Mouse (Mus musculus): ENCODE measurements around the gene Hk1. TPM values are rescaled to one million over a fixed set of nuclear protein-coding genes. Genes with fewer than 3 reads are reported as not detected.

The Hk1 gene
- total RNA-seq, 2 experiments from 2014 or later, result 130 to 269 TPM

DNA sequence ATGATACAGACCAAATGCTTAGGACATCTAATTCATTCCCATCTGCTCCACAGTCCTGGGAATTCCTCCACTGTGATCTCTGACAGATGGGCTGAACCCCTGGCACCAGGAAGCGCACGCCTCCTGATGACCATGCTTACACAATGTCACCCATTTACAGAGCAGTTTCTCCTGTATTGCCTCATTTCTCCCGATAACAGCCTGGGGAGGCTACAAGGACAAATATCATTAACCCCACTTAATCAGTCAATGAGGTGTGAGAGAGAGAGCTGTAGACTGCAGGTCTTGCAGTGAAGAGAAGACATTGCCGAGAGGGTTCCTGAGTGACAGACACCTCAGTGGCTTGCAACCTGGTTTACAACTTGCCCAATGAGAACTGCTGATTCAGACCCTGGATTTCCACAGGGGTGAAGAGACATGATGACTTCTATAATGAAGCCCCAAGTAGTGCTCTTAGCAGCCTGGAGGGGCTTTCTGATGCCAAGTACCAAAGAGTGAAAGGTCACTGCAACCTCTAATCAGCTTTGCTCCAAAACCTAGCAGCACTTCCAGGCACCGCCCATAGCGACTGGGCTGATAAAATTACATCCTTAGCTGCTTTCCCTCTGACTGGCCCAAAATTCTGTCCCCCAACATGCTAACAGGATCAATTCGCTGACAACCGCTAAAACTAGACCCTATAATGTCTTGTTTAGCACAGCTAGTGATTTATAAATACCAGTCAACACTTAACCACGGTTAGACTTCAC lies 35.5 kb downstream of the Hk1 start:
- ATAC-seq (replicated peaks; ENCODE audit: low FRiP score, poor library complexity, severe bottlenecking), result no peak

DNA sequence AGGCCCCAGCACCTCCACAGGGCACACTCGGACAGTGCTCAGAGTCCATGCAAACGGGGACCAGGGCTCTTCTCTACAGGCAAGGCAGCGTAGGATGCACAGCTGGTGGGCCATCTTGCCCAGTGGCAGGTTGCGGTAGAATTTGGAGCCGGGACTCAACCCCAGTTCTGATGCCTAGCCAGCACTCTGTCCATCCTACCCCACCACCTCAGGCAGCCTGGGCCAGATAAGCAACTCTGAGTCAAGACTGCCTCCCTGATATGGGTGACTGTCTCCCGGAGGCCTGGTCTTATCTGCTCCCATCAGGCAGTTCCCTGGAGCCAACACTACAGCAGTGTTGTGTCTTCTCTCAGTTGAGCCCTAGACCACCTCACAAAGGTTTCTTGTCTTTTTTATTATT lies 37.2 kb downstream of the Hk1 start:
- ATAC-seq (replicated peaks; ENCODE audit: low FRiP score, poor library complexity, severe bottlenecking), result peak; percentile 58

DNA sequence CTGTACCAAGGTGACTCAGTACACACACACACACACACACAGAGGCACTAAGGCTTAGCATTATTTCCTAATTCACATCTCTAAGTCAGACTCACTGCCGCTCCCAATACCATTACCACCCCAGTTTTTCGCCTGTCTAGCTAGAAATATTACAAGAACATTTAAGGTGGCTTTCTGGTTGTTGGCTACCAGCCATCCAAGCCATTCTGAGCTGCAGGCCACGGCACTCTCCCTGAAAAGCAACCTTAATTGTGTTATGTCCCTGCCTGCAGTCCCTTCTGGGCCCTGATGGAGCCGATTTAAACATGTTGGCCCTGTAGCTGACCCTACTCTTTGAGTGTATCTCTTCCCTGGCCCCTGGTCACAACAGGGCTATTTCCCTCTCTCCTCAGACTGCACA lies 37.8 kb downstream of the Hk1 start:
- ATAC-seq (replicated peaks; ENCODE audit: low FRiP score, poor library complexity, severe bottlenecking), result no peak

DNA sequence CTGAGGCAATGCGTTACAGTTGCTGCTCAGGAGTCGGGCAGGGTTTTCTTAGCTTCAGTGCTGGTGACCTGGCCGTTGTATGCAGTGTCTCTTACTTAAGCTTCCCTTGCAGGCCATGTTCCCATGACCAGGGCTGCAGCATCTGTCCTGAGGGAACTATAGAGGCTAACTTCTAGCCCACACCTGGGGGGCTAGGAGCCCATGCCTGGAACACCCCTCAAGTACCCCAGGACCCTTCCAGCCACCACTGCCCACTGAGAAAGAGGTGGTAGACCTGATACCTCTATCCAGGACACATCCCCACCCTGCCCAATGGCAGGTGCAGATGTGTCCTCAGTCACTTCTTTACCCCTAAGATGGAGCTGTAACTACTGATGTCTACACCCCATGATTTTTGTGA lies 38.7 kb downstream of the Hk1 start:
- no peak for ATAC-seq (replicated peaks; ENCODE audit: low FRiP score, poor library complexity, severe bottlenecking)

DNA sequence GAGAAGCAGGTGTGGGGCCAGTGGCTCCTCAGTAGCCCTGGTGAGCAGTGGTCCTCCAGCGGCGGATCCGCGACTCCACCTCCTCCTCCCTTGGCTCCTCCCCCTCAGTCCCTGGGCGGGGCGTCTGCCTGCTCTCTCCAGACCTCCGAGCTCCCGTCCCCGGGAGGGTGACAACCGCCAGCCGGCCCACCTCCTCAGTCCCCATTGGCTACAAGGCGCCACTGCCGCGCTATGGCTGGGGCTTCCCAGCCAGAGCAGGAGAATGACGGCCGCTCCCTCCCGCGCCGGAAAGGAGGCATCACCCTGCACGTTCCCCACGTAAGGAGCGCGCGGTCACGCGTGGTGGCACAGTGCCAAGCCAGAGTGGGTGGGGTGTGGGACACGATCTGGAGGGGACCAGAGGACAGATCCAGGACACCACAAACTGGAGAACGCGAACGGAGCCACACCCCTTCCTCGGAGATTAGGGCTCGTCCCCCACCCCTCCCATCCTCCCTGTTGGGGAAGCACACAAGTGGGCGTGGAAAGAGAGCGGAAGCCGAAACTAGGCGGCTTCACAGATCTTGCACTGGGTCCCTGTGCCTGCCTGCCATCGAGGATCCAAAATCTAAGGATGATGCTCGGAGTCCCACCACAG lies 39.5 kb downstream of the Hk1 start:
- ATAC-seq (replicated peaks; ENCODE audit: low FRiP score, poor library complexity, severe bottlenecking), result peak; percentile 73

DNA sequence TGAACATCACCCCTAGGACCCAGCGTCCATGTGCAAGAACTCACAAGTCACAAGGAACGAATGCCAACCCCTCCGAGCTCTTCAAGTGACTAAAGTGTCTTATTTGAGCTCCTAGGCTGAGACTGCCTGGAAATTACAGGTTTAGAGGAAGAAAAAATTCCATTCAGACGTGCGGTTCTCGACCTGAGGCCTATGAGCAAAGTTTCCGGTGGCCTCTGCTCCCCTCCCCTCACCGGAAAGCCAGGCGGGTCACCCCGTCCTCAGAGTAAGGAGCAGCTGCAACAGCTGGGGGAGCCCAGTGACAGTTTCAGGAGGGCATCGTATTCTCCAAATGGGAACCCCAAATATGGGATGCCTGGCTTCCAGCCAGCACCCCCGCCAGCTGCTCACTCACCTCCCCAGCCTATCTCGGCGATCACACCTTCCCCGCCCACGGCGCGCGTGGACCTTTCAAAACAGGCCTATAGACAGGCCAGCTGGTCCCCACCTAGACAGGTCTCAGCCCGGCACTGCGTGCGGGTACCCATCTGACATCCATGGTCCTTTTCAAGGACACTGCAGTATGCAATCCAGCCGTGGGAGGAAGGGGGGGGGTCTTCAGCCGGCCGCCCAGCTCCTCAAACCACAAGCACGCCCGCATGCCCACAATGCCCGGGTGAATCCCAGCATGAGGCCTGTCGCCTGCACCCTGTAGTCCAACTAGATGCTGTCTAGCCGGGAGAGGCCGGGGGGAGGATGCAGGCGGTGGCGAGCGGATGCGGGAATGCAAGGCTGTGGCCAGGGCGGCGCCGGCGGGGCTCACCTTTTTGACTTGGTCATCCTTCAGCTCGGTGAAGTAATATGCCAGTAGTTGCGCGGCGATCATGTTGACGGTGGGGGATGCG lies 40.3 kb downstream of the Hk1 start:
- ATAC-seq (replicated peaks; ENCODE audit: low FRiP score, poor library complexity, severe bottlenecking), result peak; percentile 5

DNA sequence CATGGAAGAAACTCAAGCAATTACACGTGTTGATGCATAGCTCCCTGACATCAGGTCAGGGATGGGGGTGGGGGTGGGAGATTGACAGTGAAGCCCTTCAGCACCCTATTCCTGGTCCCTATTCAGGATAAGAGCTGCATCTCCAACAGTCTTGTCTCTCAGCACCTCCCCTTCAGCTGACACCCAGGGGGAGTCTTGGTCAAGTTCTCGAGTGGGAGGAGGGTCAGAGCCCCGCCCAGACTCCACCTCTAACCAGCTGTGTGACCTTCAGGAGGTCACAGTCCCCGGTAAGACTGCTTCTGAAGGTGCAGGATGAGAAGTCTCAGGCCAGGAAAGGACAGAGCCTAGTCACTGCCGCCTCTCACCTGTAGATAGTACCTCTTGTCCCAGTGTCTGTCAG lies 41.1 kb downstream of the Hk1 start:
- 0 out of 2 replicates have a peak, but pooled peaks have one; percentile 9 for ATAC-seq (replicated peaks; ENCODE audit: low FRiP score, poor library complexity, severe bottlenecking)

DNA sequence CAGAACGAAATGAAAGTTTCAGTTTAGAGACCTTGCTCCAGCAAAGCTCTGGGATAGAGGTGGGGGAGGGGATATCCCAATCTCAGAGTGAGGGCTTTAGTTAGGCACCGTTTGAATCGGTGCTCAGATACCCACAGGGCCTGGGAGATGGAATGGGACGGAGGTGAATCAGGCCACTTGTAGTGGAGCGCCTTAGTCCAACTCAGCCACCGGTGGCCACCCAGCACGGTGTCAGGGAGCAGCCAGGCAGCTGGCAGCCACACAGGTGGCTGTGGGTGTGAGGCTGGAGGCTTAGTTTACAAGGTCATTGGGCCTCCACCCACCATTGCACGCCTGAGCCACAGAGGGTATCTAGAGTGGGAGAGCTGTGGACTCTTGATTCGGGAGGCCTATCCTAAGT lies 41.5 kb downstream of the Hk1 start:
- no peak for ATAC-seq (replicated peaks; ENCODE audit: low FRiP score, poor library complexity, severe bottlenecking)

DNA sequence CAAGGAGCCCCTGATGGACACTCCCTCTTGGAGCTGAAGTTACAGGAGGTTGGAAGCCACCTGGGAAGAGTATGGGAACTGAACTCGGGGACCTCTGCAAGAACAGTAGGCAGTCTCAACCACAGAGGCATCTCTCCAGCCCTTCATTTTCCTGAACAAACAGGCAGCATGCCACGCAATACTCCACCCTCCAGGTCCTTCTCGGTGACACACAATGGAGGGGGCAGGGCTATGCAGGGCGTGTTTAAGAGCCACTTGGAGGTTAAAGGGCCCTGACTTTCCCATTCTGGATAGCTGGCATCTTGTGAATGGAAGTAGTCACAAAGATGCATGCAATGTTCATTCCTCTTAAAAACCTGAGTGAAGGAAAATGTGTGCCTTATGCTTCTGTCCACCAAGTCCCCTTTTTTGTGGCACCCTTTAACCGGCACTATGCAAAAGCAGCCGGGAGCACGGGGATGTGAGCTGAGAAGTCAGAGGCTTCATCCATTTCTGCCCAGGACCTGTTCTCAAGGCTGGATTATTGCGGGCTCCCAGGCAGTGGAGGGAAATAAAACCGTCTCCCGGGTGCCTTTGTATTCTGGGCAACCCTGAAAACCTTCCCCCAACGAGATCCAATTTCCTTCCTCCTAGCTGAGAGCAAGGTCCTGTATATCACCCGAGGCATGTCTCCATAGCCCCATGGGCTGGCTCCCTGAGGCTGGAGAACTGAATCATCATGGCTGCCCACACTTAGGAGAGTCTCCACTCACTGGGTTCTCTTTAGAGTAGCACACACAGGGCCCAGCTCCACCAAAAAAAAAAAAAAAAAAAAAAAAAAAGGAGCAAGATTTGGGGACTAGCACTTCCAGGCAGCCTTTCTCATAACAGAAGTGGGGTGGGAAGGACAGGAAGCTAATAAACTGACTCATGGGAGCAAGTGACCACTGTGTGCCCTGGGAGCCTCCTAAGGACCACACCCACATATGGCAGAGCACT lies 42.8 kb downstream of the Hk1 start:
- ATAC-seq (replicated peaks; ENCODE audit: low FRiP score, poor library complexity, severe bottlenecking), result no peak

DNA sequence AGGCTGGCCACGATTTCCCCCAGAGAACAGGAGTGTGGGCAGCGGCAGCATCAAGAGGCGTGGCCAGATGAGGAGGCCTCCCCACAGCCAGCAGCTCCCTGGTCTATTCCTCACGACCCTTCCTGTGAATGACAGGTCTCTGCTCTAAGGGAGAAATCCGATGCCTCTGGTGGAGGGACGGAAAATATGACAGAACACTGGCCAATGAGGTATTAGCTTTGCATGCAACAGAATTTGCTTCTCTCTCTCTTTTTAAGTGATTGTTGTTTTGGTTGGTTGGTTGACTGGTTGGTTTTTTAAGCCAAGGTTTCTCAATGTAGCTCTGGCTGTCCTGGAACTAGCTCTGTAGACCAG lies 44.3 kb downstream of the Hk1 start:
- no peak for ATAC-seq (replicated peaks; ENCODE audit: low FRiP score, poor library complexity, severe bottlenecking)

DNA sequence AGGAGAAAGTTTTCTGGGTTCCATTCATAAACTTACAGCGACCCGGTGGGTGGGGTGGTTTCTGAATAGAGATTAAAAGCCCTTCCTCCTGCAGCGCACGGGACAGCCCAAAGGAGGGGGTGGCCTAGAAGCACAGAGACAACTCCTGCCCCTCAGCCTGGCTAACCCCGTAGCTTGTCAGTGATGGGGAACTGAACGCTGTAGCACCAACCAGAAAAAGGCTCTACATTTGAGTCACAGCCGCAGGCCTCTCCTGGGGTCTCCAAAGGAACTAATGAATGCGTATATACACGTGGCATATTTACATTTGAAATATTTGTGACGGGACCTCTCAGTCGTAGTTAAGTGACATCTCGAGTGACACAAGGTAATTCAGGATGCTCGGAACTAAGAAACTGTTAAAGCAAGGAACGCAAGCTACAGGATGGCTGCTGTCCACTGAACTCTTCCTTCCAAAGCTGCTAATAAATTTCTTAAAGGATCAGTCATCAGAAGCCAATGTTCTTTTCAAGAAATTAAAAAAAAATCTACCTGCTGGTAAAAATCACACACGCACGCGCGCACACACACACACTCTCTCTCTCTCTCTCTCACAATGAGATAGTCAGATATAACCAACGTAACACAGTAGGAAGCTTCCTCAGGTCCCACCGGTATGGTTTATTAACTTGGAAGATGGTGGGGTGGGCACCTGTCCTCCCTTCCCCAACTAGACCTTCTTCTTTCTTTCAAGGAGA lies 44.9 kb downstream of the Hk1 start:
- ATAC-seq (replicated peaks; ENCODE audit: low FRiP score, poor library complexity, severe bottlenecking), result no peak

DNA sequence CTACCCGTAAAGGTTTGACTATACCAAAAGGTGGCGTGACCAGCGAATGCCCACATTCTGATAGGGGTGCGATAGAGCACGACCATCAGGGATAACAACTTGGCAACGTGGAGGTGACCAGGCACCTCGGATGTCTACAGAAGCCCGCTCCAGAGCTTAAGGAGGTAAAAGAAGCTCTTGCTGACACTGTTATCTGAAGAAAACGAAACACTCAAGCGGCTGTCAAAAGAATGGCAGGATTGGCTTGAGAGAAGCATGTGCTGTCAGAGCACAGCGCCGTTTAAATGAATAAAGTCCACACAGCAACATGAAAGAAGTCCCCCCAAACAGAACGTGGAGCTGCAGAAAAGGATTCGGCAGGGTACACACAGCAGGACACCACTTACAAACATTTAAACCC lies 46.4 kb downstream of the Hk1 start:
- ATAC-seq (replicated peaks; ENCODE audit: low FRiP score, poor library complexity, severe bottlenecking), result 0 out of 2 replicates have a peak, but pooled peaks have one; percentile 2

DNA sequence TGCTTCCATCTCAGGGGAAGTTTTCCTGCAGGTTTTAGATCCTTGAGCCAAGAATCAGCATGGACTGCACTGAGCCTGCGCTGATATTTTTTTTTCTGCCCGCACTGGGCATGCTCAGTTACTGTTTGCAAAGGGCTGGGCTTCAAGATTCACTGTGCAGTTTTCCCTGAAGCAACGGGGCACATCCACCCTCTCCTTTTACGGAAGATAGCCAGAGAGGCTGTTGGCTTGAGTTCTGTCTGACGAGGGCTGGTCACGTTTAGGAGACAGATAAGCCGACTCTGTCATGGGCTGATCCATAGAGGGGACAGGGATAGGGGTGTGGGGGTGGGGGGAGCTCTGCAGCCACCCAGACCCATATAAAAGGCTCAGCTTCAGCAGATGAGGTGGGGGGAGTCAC lies 47.2 kb downstream of the Hk1 start:
- ATAC-seq (replicated peaks; ENCODE audit: low FRiP score, poor library complexity, severe bottlenecking), result peak; percentile 80

DNA sequence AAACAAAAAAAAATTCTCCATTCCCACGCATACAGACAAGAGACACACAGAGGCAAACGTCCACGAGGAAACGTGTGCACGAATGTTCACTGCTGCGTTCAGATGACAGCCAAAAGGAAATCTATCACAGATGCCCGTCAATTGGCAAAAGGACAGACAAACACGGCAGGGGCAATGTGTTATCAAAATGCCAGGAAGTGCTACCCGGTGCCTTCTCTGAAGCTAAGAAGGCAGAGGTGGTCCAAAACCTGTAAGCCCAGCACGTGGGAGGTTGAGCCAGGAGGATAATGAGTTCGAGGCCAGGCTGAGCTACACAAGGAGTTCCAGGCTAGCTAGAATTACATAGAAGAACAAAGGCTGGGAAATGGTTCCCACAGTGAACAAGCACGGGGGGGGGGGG lies 47.9 kb downstream of the Hk1 start:
- ATAC-seq (replicated peaks; ENCODE audit: low FRiP score, poor library complexity, severe bottlenecking), result no peak

DNA sequence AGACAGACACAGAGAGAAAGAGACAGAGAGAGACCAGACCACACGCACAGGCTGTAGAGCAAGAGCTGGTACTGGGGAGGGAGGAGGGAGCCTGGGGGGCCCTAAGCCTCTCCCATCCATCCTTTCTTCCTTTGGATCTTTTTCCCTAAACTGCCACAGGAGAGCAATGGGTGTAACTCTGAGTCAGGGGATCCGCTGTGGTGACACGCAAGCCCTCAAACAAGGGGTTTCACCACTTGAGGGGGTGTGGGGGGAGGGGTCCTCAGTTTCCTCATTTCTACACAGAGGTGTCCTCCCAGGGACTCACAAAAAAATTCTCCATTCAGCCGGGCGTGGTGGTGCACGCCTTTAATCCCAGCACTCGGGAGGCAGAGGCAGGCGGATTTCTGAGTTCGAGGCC lies 48.4 kb downstream of the Hk1 start:
- ATAC-seq (replicated peaks; ENCODE audit: low FRiP score, poor library complexity, severe bottlenecking), result no peak

DNA sequence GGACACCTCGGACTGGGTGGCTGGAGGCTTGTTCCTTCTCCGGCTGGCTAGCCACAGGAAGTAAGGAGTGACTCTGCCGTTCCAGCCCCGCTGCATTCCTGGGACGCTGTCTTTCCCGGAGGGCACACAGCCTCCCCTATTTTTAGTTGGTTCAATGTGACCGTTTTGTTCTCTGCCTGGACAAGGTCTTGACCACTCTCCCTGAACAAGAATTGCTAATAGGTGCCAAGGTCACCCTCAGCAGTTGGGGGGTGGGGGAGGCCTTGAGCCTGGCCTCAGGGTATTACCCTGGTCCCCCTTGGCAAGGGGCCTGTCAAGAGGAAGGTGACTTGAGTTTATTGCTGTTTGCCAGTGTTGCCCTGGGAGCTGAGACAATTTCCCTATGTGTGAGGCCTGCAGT lies 49.9 kb downstream of the Hk1 start:
- ATAC-seq (replicated peaks; ENCODE audit: low FRiP score, poor library complexity, severe bottlenecking), result no peak

DNA sequence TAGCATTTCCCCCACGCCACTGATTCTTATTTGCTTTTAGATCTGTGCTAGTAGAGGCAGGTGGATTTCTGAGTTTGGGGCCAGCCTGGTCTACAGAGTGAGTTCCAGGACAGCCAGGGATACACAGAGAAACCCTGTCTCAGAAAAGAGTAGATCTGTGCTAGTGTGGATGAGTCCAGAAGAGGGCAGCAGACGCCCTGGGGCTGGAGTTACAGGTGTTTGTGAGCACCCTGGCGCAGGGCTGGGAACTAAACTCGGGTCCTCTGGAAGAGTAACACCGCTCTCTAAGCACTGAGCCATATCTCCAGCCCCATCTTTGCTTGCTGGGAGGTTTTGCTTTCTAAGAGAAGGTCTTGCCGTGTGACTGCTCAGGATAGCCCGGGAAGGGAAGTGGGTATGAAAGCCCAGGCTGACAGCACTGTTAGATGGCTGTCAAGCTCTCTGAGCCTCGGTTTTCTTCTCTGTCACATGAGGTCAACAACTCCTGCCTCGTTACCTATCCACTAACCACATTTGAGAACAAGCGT lies 50.8 kb downstream of the Hk1 start:
- no peak for ATAC-seq (replicated peaks; ENCODE audit: low FRiP score, poor library complexity, severe bottlenecking)

DNA sequence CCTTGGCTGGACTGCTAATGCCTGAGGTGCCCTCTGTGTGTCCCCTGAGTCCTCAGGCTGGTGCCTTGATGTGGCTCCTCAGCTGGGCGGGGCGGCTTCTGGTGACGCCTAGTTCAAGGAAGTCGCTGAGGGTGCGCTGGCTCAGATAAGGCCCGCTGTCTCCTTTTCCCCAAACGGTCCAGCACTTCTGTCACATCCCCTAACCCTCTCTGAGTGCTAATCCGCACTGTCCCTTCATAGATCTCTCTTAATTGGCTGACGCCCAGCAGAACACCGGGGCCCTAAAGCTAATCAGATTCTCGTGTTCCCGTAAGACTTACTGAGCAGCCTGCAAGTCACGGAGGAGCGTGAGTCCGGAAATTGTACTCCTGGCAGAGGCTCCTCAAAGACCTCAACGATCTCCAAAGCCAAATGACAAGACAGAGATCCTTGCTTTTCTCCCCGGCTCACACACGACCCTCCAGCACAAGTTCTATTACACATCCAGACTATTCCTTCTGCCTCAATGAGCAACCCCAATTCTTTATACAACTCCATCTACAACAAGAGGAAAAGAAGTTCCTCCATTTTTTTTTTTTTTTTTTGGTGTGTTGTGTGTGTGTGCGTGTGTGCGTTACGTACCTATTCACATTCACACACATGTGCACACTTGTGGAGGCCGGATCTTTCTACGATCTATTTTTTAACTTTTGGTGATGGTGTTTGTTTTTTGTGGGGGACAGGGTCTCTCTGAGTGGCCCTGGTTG lies 52.0 kb downstream of the Hk1 start:
- ATAC-seq (replicated peaks; ENCODE audit: low FRiP score, poor library complexity, severe bottlenecking), result peak; percentile 84
